Mouse (Mus musculus): ENCODE results near the gene Cd28.

GRCm38 (mm10) chr1:60813411-60813810 lies 96.8 kb downstream of the Cd28 start:
- TF ChIP-seq CTCF (IDR thresholded peaks at IDR 0.05; ENCODE audit: control insufficient read depth, insufficient read depth, low read length) = no peak
- TF ChIP-seq POLR2A (IDR thresholded peaks at IDR 0.05; ENCODE audit: borderline replicate concordance, control insufficient read depth, low read depth, low read length) = no peak

Data from bone marrow, adult 2 months (tissue).